Mouse (Mus musculus): ENCODE data around the gene Errfi1.

DNA sequence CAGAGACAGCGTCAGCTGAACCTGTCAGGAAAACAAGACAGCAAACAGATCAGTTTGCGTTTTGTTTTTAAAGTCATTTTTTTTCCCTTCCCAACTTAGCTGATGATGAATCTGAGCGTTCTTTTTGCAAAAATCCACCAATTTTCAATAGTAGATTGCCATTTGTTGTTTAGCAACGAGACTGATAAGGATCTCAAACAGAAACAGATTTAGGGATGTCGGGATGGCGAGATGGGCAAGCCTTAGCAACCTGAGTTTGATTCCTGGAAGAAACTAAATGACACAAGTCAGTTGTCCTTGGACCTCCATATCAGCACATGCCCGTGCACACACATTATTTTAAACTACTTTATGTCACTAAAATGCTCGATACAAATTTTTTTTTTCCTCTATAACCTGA, 19.0 kb downstream of the Errfi1 start:
- TF ChIP-seq CTCF (IDR thresholded peaks at IDR 0.05; ENCODE audit: low read depth, low read length) (no peak), POLR2A (IDR thresholded peaks at IDR 0.05; ENCODE audit: insufficient read depth, low read length) (no peak)
